Mouse (Mus musculus) hindbrain, embryonic 12.5 days (tissue): ENCODE measurements around the gene Tlr2. TPM values are rescaled to one million over a fixed set of nuclear protein-coding genes. Genes with fewer than 3 reads are reported as not detected.

Experiments
- ATAC-seq: fragments of 200-750 bp; cut with Nextera tagmentation; 2 replicates; pipeline ENCODE4 v1.8.0; 2017; ENCODE audit warnings: moderate TSS enrichment; ENCODE audit not compliant: low FRiP score
- H3K27ac ChIP-seq: fragments of 300-500 bp; sonication (generic); 2 replicates; pipeline ENCODE4 v1.5.1; 2016; ENCODE audit warnings: mild to moderate bottlenecking
- H3K27me3 ChIP-seq: fragments of 300-500 bp; sonication (generic); 2 replicates; pipeline ENCODE4 v1.6.1; 2016; ENCODE audit warnings: mild to moderate bottlenecking
- H3K36me3 ChIP-seq: fragments of 300-500 bp; sonication (generic); 2 replicates; pipeline ENCODE4 v1.6.1; 2016; ENCODE audit warnings: mild to moderate bottlenecking
- H3K4me1 ChIP-seq: fragments of 300-500 bp; sonication (generic); 2 replicates; pipeline ENCODE4 v1.6.1; 2016
- H3K4me2 ChIP-seq: fragments of 300-500 bp; sonication (generic); replicated peaks from 2 replicates; pipeline ENCODE4 v1.6.1; 2016; ENCODE audit warnings: mild to moderate bottlenecking
- H3K4me3 ChIP-seq: fragments of 300-500 bp; sonication (generic); 2 replicates; pipeline ENCODE4 v1.5.1; 2016; ENCODE audit warnings: mild to moderate bottlenecking
- H3K9ac ChIP-seq: fragments of 300-500 bp; sonication (generic); 2 replicates; pipeline ENCODE4 v1.6.1; 2016; ENCODE audit warnings: mild to moderate bottlenecking, moderate library complexity
- H3K9me3 ChIP-seq: fragments of 300-500 bp; sonication (generic); replicated peaks from 2 replicates; pipeline ENCODE4 v1.6.1; 2016; ENCODE audit warnings: mild to moderate bottlenecking
- WGBS: fragments of 180-500 bp; shearing (Covaris S2); methylation state at CpG from one replicate; pipeline ENCODE4 v1.1.7; 2016; 5-methylcytosine and 5-hydroxymethylcytosine counted together
- polyA plus RNA-seq: library from polyadenylated mRNA; unstranded; fragments of >200 nt; fragmentation: Nextera tagmentation; extraction: Ambion mirVana; gene quantifications from 2 replicates; pipeline ENCODE4 v1.2.1, GENCODE M21; 2016

Tlr2 gene
- polyA plus RNA-seq, 1 experiment from 2014 or later = 2.4 TPM

- Histone ChIP-seq H3K27ac (no peak overlapping the region), H3K4me1 (no peaks in the 10 kb centered on the region), H3K9ac (no peak overlapping the region), H3K4me2 (no peak overlapping the region), H3K4me3 (no peak overlapping the region), H3K9me3 (no peaks in the 10 kb centered on the region), H3K36me3 (no peaks in the 10 kb centered on the region), H3K27me3 (no peaks in the 10 kb centered on the region)
- WGBS = 91% methylated on average over 4 of the region's 4 CpGs
- ATAC-seq = no peak
These were observed 25.1 kb downstream of the Tlr2 start for GRCm38 (mm10) chr3:83816372-83816925.

GRCm38 (mm10) chr3:83812863-83813262 lies 28.7 kb downstream of the Tlr2 start:
- no peak overlapping the region for H3K27ac ChIP-seq
- ATAC-seq = no peak
- H3K27me3 ChIP-seq = no peaks in the 10 kb centered on the region
- H3K4me2 ChIP-seq = no peak overlapping the region
- H3K4me3 ChIP-seq = no peak overlapping the region
- H3K9ac ChIP-seq = no peak overlapping the region
- H3K4me1 ChIP-seq = no peaks in the 10 kb centered on the region
- H3K36me3 ChIP-seq = no peaks in the 10 kb centered on the region
- H3K9me3 ChIP-seq = no peaks in the 10 kb centered on the region

GRCm38 (mm10) chr3:83811987-83812386 lies 29.6 kb downstream of the Tlr2 start:
- no peak overlapping the region for H3K4me2 ChIP-seq
- no peaks in the 10 kb centered on the region for H3K36me3 ChIP-seq
- no peaks in the 10 kb centered on the region for H3K27me3 ChIP-seq
- H3K4me1 ChIP-seq = no peaks in the 10 kb centered on the region
- H3K4me3 ChIP-seq = no peak overlapping the region
- ATAC-seq = no peak
- H3K9me3 ChIP-seq = no peaks in the 10 kb centered on the region
- 82% methylated on average over 7 of the region's 7 CpGs for WGBS
- no peak overlapping the region for H3K27ac ChIP-seq
- H3K9ac ChIP-seq = no peak overlapping the region

- no peak overlapping the region for H3K4me2 ChIP-seq
- H3K4me1 ChIP-seq = no peaks in the 10 kb centered on the region
- H3K9me3 ChIP-seq = no peaks in the 10 kb centered on the region
- H3K27ac ChIP-seq = no peak overlapping the region
- no peak for ATAC-seq
- H3K9ac ChIP-seq = no peak overlapping the region
- H3K27me3 ChIP-seq = no peaks in the 10 kb centered on the region
- WGBS = 78% methylated on average over 12 of the region's 12 CpGs
- H3K36me3 ChIP-seq = no peaks in the 10 kb centered on the region
- no peak overlapping the region for H3K4me3 ChIP-seq
These were observed 33.1 kb downstream of the Tlr2 start for GRCm38 (mm10) chr3:83808483-83808882.

- ATAC-seq = no peak
- Histone ChIP-seq H3K27me3 (no peaks in the 10 kb centered on the region), H3K27ac (no peak overlapping the region), H3K9ac (no peak overlapping the region), H3K4me1 (no peaks in the 10 kb centered on the region), H3K4me2 (no peak overlapping the region), H3K4me3 (no peak overlapping the region), H3K36me3 (no peaks in the 10 kb centered on the region), H3K9me3 (no peaks in the 10 kb centered on the region)
- WGBS = 92% methylated on average over 4 of the region's 4 CpGs
These were observed 39.9 kb downstream of the Tlr2 start for GRCm38 (mm10) chr3:83801649-83802155.

GRCm38 (mm10) chr3:83799486-83799885 lies 42.1 kb downstream of the Tlr2 start:
- H3K9me3 ChIP-seq = no peaks in the 10 kb centered on the region
- H3K27me3 ChIP-seq = no peaks in the 10 kb centered on the region
- H3K4me1 ChIP-seq = no peaks in the 10 kb centered on the region
- H3K4me2 ChIP-seq = no peak overlapping the region
- no peak overlapping the region for H3K4me3 ChIP-seq
- H3K27ac ChIP-seq = no peak overlapping the region
- no peak overlapping the region for H3K9ac ChIP-seq
- WGBS = 95% methylated on average over 7 of the region's 7 CpGs
- no peaks in the 10 kb centered on the region for H3K36me3 ChIP-seq
- no peak for ATAC-seq

- H3K4me2 ChIP-seq = no peak overlapping the region
- H3K9me3 ChIP-seq = no peaks in the 10 kb centered on the region
- no peak overlapping the region for H3K9ac ChIP-seq
- 4% methylated on average over 10 of the region's 10 CpGs for WGBS
- H3K36me3 ChIP-seq = no peaks in the 10 kb centered on the region
- 0 out of 2 replicates have a peak, but pooled peaks have one; percentile 35 for ATAC-seq
- H3K27ac ChIP-seq = no peak overlapping the region
- no peaks in the 10 kb centered on the region for H3K27me3 ChIP-seq
- no peaks in the 10 kb centered on the region for H3K4me1 ChIP-seq
- no peak overlapping the region for H3K4me3 ChIP-seq
These were observed 43.7 kb downstream of the Tlr2 start for GRCm38 (mm10) chr3:83797828-83798227.

- Histone ChIP-seq H3K27ac (no peak overlapping the region), H3K4me2 (no peak overlapping the region), H3K9ac (no peak overlapping the region), H3K4me1 (no peaks in the 10 kb centered on the region), H3K9me3 (no peaks in the 10 kb centered on the region), H3K4me3 (no peak overlapping the region), H3K27me3 (no peaks in the 10 kb centered on the region), H3K36me3 (no peaks in the 10 kb centered on the region)
- 0 out of 2 replicates have a peak, but pooled peaks have one; percentile 11 for ATAC-seq
- WGBS = 71% methylated on average over 6 of the region's 6 CpGs
These were observed 44.5 kb downstream of the Tlr2 start for GRCm38 (mm10) chr3:83797098-83797497.

GRCm38 (mm10) chr3:83791444-83791843 lies 50.1 kb downstream of the Tlr2 start:
- Histone ChIP-seq H3K27ac (no peak overlapping the region), H3K9me3 (no peaks in the 10 kb centered on the region), H3K4me2 (no peak overlapping the region), H3K9ac (no peak overlapping the region), H3K4me3 (no peak overlapping the region), H3K36me3 (no peaks in the 10 kb centered on the region), H3K27me3 (peaks cover 15% of the 10 kb centered on the region), H3K4me1 (0 out of 2 replicates have a peak, but pooled peaks cover 3% of the 10 kb centered on the region)
- WGBS = 60% methylated on average over 3 of the region's 3 CpGs
- no peak for ATAC-seq

GRCm38 (mm10) chr3:83789651-83790451 lies 51.7 kb downstream of the Tlr2 start:
- H3K27ac ChIP-seq = no peak overlapping the region
- no peaks in the 10 kb centered on the region for H3K9me3 ChIP-seq
- H3K36me3 ChIP-seq = no peaks in the 10 kb centered on the region
- H3K4me3 ChIP-seq = peak overlapping the region; percentile 64
- peaks cover 15% of the 10 kb centered on the region for H3K27me3 ChIP-seq
- WGBS = 2% methylated on average over 44 of the region's 44 CpGs
- peaks cover 5% of the 10 kb centered on the region for H3K4me1 ChIP-seq
- H3K4me2 ChIP-seq = peak overlapping the region; percentile 81
- ATAC-seq = peak; percentile 80
- peak overlapping the region; percentile 73 for H3K9ac ChIP-seq

GRCm38 (mm10) chr3:83787776-83788305 lies 53.7 kb downstream of the Tlr2 start:
- H3K9ac ChIP-seq = no peak overlapping the region
- H3K36me3 ChIP-seq = no peaks in the 10 kb centered on the region
- 92% methylated on average over 7 of the region's 7 CpGs for WGBS
- no peaks in the 10 kb centered on the region for H3K9me3 ChIP-seq
- peaks cover 18% of the 10 kb centered on the region for H3K4me1 ChIP-seq
- no peak overlapping the region for H3K4me2 ChIP-seq
- H3K27me3 ChIP-seq = peaks cover 15% of the 10 kb centered on the region
- H3K27ac ChIP-seq = no peak overlapping the region
- ATAC-seq = no peak
- H3K4me3 ChIP-seq = no peak overlapping the region

- no peak overlapping the region for H3K4me2 ChIP-seq
- no peaks in the 10 kb centered on the region for H3K36me3 ChIP-seq
- H3K27ac ChIP-seq = no peak overlapping the region
- no peak overlapping the region for H3K9ac ChIP-seq
- no peaks in the 10 kb centered on the region for H3K9me3 ChIP-seq
- ATAC-seq = no peak
- H3K27me3 ChIP-seq = peaks cover 15% of the 10 kb centered on the region
- WGBS = 76% methylated on average over 2 of the region's 2 CpGs
- no peak overlapping the region for H3K4me3 ChIP-seq
- peaks cover 18% of the 10 kb centered on the region for H3K4me1 ChIP-seq
These were observed 54.5 kb downstream of the Tlr2 start for GRCm38 (mm10) chr3:83787086-83787485.
